Mouse (Mus musculus) G1E (cell line): ENCODE results near the gene Tbl2. TPM values are rescaled to one million over a fixed set of nuclear protein-coding genes. Genes with fewer than 3 reads are reported as not detected.
A peak's percentile ranks its signal among the peaks of the same experiment; 100 is the strongest.

Experiments used
- ATAC-seq: 2 replicates; pipeline ENCODE4 v1.8.0; 2016; ENCODE audit warnings: mild to moderate bottlenecking; ENCODE audit not compliant: insufficient number of reproducible peaks, poor library complexity, low FRiP score, severe bottlenecking; ENCODE audit errors: extremely low read depth
- DNase-seq: peaks from one replicate; pipeline ENCODE4 v3.0.0; 2012; ENCODE audit warnings: low spot score
- H3K27me3 ChIP-seq: 2 replicates; pipeline ENCODE4 v1.6.1; 2012; ENCODE audit warnings: mild to moderate bottlenecking, low read length, inconsistent platforms; ENCODE audit not compliant: insufficient read depth
- H3K36me3 ChIP-seq: replicated peaks from 2 replicates; pipeline ENCODE3; 2012; ENCODE audit warnings: mild to moderate bottlenecking, inconsistent platforms
- H3K4me1 ChIP-seq: 2 replicates; pipeline ENCODE4 v1.6.1; 2012; ENCODE audit warnings: low read depth, low read length, inconsistent platforms, mixed read lengths; ENCODE audit not compliant: insufficient read depth
- H3K4me3 ChIP-seq: 2 replicates; pipeline ENCODE4 v1.5.1; 2012; ENCODE audit warnings: low read depth, mild to moderate bottlenecking, inconsistent platforms, low read length, moderate library complexity, mixed read lengths
- H3K9me3 ChIP-seq: replicated peaks from 2 replicates; pipeline ENCODE4 v1.6.1; 2012; ENCODE audit warnings: inconsistent platforms
- CTCF ChIP-seq: IDR thresholded peaks from 2 replicates; pipeline ENCODE4 v1.5.1; 2012; ENCODE audit warnings: low read depth, low read length, inconsistent platforms, mixed read lengths
- GATA1 ChIP-seq: IDR thresholded peaks from 2 replicates; pipeline ENCODE4 v1.6.1; 2012; ENCODE audit warnings: borderline replicate concordance, low read length, inconsistent platforms, mixed read lengths
- GATA2 ChIP-seq: IDR thresholded peaks from 2 replicates; pipeline ENCODE4 v1.6.1; 2012; ENCODE audit warnings: low read depth, low read length, inconsistent platforms, borderline replicate concordance
- POLR2AphosphoS5 ChIP-seq: IDR thresholded peaks from 2 replicates; pipeline ENCODE4 v1.6.1; 2012; ENCODE audit warnings: low read depth, low read length, inconsistent platforms; ENCODE audit not compliant: insufficient replicate concordance
- TAL1 ChIP-seq: conservative IDR thresholded peaks from 2 replicates; pipeline ENCODE4 v1.6.1; 2012; ENCODE audit warnings: low read depth, low read length, inconsistent platforms, mixed read lengths
- polyA plus RNA-seq: library from polyadenylated mRNA; stranded (reverse); fragments of >175 nt; gene quantifications from 2 replicates; pipeline ENCODE4 v1.2.3, GENCODE M21; 2012
- total RNA-seq, 2 experiments: library from RNA; stranded (forward) in 1 of 2; stranded (reverse) in 1 of 2; fragments of 200-1000 nt in 1 of 2; fragments of >200 nt in 1 of 2; fragmentation: Nextera tagmentation in 1 of 2; gene quantifications; 2 replicates each; pipeline ENCODE4 v1.2.3; 2014 to 2017

Gene Tbl2
- total and polyA plus RNA-seq, 3 experiments = 22.5 to 37.2 (median 25.1) TPM

DNA sequence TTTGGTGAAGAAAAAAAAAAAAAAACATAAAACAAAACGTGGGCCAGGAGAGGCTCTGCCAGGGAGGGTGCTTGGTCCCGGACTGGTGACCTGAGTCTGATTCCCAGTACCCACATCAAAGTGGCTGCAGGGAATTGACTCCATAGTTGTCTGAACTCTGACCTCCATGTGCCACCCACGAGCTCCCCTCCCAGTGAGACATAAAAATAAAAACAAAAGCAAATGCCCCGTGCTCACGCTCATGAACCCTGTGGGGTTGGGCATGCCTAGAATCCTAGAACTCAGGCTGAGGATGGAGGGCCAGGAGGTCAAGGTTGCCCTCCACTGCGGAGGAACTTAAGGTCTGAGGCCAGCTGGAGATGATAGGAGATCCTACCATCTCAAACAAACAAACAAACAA lies 40.4 kb upstream of the Tbl2 start:
- Histone ChIP-seq H3K4me1 (no peaks in the 10 kb centered on the region), H3K27me3 (peaks cover 48% of the 10 kb centered on the region), H3K4me3 (no peak overlapping the region), H3K36me3 (no peaks in the 10 kb centered on the region), H3K9me3 (peaks cover 9% of the 10 kb centered on the region)
- no peak for ATAC-seq
- no peak for DNase-seq
- TF ChIP-seq CTCF (no peak), GATA2 (no peak), TAL1 (no peak), POLR2AphosphoS5 (no peak), GATA1 (no peak)

GRCm38 (mm10) chr5:135109426-135109825 lies 40.0 kb upstream of the Tbl2 start:
- ATAC-seq = no peak
- H3K36me3 ChIP-seq = no peaks in the 10 kb centered on the region
- DNase-seq = no peak
- TF ChIP-seq GATA1 (no peak), GATA2 (no peak), CTCF (no peak)
- H3K27me3 ChIP-seq = peaks cover 48% of the 10 kb centered on the region
- H3K4me1 ChIP-seq = no peaks in the 10 kb centered on the region
- H3K9me3 ChIP-seq = peaks cover 9% of the 10 kb centered on the region
- H3K4me3 ChIP-seq = no peak overlapping the region

DNA sequence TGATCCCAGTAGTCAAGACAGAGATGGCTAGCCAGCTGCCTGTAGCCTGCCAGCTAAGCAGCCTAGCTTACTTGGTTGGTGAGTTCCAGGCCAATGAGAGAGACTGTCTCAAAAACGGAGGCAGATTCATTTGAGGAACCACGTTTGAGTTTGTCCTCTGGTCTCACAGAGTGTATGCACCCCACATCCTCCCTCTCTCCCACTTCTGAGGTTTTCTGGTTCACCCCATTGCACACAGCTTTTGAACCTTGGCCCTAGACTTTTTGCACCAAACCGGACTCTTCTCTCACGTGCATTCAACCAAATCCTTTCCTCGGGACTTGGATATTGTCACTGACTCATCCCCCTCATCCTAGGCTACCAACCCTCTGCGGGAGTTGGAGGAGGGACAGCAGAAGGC lies 39.5 kb upstream of the Tbl2 start:
- Histone ChIP-seq H3K4me3 (no peak overlapping the region), H3K4me1 (no peaks in the 10 kb centered on the region; the same call in 1 of the 2 replicates), H3K27me3 (peaks cover 48% of the 10 kb centered on the region), H3K9me3 (peaks cover 9% of the 10 kb centered on the region), H3K36me3 (no peaks in the 10 kb centered on the region)
- TF ChIP-seq GATA2 = no peak
- no peak for TF ChIP-seq CTCF
- no peak for TF ChIP-seq TAL1
- TF ChIP-seq GATA1 = no peak
- TF ChIP-seq POLR2AphosphoS5 = no peak
- no peak for DNase-seq
- no peak for ATAC-seq

DNA sequence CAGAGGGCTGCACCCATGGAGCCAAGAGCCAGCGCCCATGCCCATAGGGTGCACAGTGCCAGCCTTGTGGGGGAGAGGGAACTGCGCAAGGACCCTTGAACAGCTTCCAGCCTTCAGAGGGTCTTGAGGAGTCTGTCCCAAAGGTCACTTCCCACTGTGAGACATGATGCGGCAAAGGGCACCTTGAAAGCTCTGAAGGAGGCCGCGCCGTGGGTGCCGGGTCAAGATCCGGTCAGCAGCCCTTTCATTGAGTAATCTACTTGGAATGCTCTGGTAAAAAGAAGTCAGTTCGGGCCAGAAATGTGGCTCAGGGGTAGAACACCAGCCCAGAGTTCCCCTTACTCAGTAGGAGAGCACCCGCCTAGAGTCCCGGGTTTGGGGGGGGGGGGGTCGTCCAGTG lies 35.7 kb upstream of the Tbl2 start:
- ATAC-seq = no peak
- H3K36me3 ChIP-seq = no peaks in the 10 kb centered on the region
- TF ChIP-seq GATA2 (no peak), POLR2AphosphoS5 (no peak), CTCF (no peak), TAL1 (no peak), GATA1 (no peak)
- peaks cover 4% of the 10 kb centered on the region for H3K4me1 ChIP-seq
- H3K4me3 ChIP-seq = no peak overlapping the region
- peaks cover 26% of the 10 kb centered on the region for H3K27me3 ChIP-seq
- no peak for DNase-seq
- no peaks in the 10 kb centered on the region for H3K9me3 ChIP-seq

GRCm38 (mm10) chr5:135115241-135115640 lies 34.2 kb upstream of the Tbl2 start:
- H3K4me3 ChIP-seq = no peak overlapping the region
- H3K4me1 ChIP-seq = peaks cover 9% of the 10 kb centered on the region
- no peak for TF ChIP-seq GATA1
- no peak for TF ChIP-seq CTCF
- TF ChIP-seq TAL1 = no peak
- TF ChIP-seq POLR2AphosphoS5 = no peak
- TF ChIP-seq GATA2 = no peak
- no peaks in the 10 kb centered on the region for H3K9me3 ChIP-seq
- no peaks in the 10 kb centered on the region for H3K36me3 ChIP-seq
- DNase-seq = no peak
- ATAC-seq = no peak
- H3K27me3 ChIP-seq = peaks cover 16% of the 10 kb centered on the region

GRCm38 (mm10) chr5:135118589-135119081 lies 30.8 kb upstream of the Tbl2 start:
- Histone ChIP-seq H3K36me3 (no peaks in the 10 kb centered on the region), H3K4me1 (peaks cover 9% of the 10 kb centered on the region), H3K4me3 (no peak overlapping the region; the same call in 1 of the 2 replicates), H3K27me3 (peaks cover 33% of the 10 kb centered on the region), H3K9me3 (no peaks in the 10 kb centered on the region)
- no peak for TF ChIP-seq GATA2
- peak; percentile 71 for TF ChIP-seq CTCF
- ATAC-seq (no peak), DNase-seq (peak; percentile 57)

DNA sequence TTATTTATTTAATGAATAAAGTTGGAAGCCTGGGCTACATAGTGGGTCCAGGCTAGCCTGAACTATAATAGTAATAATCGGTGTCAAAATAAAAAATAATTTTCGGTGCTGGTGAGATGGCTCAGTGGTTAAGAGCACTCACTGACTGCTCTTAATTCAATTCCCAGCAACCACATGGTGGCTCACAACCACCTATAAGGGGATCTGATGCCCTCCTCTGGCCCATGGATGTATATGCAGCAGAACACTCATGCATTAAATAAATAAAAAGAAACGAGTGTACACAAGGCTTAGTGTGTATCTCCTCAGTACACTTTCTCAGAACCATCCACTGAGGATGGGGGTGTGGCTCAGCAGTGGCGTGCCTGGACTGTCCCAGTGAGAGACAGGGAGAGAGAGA lies 28.7 kb upstream of the Tbl2 start:
- no peak for TF ChIP-seq GATA1
- no peak for TF ChIP-seq GATA2
- TF ChIP-seq TAL1 = no peak
- TF ChIP-seq CTCF = no peak
- TF ChIP-seq POLR2AphosphoS5 = no peak
- no peaks in the 10 kb centered on the region for H3K36me3 ChIP-seq

More for the DNA sequence above, 28.7 kb upstream of the Tbl2 start:
- DNase-seq = no peak
- Histone ChIP-seq H3K27me3 (peaks cover 42% of the 10 kb centered on the region), H3K4me1 (peaks cover 9% of the 10 kb centered on the region), H3K4me3 (no peak overlapping the region), H3K9me3 (no peaks in the 10 kb centered on the region)
- ATAC-seq = no peak
